Mouse (Mus musculus) spleen, adult 2 months (tissue): Measurements from ENCODE around the gene B4galt3. TPM values are rescaled to one million over a fixed set of nuclear protein-coding genes. Genes with fewer than 3 reads are reported as not detected.
"Not testable (repeated sequence)": the region's sequence is repeated elsewhere in the genome, so short reads cannot be mapped to it uniquely, and the experiment has no call there.

Source experiments
- DNase-seq, 2 experiments: peaks; one replicate each; pipeline versions ENCODE4 v3.0.0 to v3.0.0-alpha.2; 2012 to 2021; ENCODE audit warnings: low spot score in 2 of 2, low read depth in 1 of 2
- H3K27ac ChIP-seq: fragments of 200-500 bp; 2 replicates; pipeline ENCODE4 v1.5.1; 2012; ENCODE audit warnings: low read length, inconsistent platforms; ENCODE audit not compliant: insufficient read depth
- H3K27me3 ChIP-seq: fragments of 200-500 bp; 2 replicates; pipeline ENCODE4 v1.6.1; 2012; ENCODE audit warnings: mild to moderate bottlenecking, moderate library complexity, low read length, inconsistent platforms; ENCODE audit not compliant: control insufficient read depth, insufficient read depth
- H3K36me3 ChIP-seq: fragments of 200-500 bp; 2 replicates; pipeline ENCODE4 v1.6.1; 2012; ENCODE audit warnings: mild to moderate bottlenecking, low read length, inconsistent platforms; ENCODE audit not compliant: control insufficient read depth, insufficient read depth
- H3K4me1 ChIP-seq: fragments of 200-500 bp; 2 replicates; pipeline ENCODE4 v1.6.1; 2011; ENCODE audit warnings: inconsistent platforms; ENCODE audit not compliant: control insufficient read depth, insufficient read depth, insufficient read length
- H3K4me3 ChIP-seq: fragments of 200-500 bp; 2 replicates; pipeline ENCODE4 v1.5.1; 2011; ENCODE audit warnings: mild to moderate bottlenecking, inconsistent platforms; ENCODE audit not compliant: insufficient read depth, insufficient read length; ENCODE audit errors: extremely low read depth
- CTCF ChIP-seq: fragments of 200-500 bp; IDR thresholded peaks from 2 replicates; pipeline ENCODE4 v1.5.1; 2011; ENCODE audit warnings: mild to moderate bottlenecking, inconsistent platforms; ENCODE audit not compliant: insufficient read depth, insufficient read length, insufficient replicate concordance; ENCODE audit errors: extremely low read depth
- POLR2A ChIP-seq: fragments of 200-500 bp; IDR thresholded peaks from 2 replicates; pipeline ENCODE4 v1.6.1; 2011; ENCODE audit warnings: low read depth, low read length, inconsistent platforms
- WGBS: fragments of 180-500 bp; shearing (Covaris S2); methylation state at CpG from one replicate; pipeline ENCODE4 v1.1.7; 2018; 5-methylcytosine and 5-hydroxymethylcytosine counted together
- polyA plus RNA-seq: library from polyadenylated mRNA; depleted of rRNA; stranded (reverse); fragments of >200 nt; gene quantifications from 2 replicates; pipeline ENCODE4 v1.2.3, GENCODE M21; 2012

Gene B4galt3
- polyA plus RNA-seq, 1 experiment = 59.5 TPM

GRCm38 (mm10) chr1:171240911-171241310 lies 29.2 kb upstream of the B4galt3 start:
- Histone ChIP-seq H3K4me3 (no peak overlapping the region), H3K27ac (no peak overlapping the region), H3K27me3 (no peaks in the 10 kb centered on the region), H3K36me3 (peaks cover 41% of the 10 kb centered on the region), H3K4me1 (no peaks in the 10 kb centered on the region)
- TF ChIP-seq CTCF (no peak), POLR2A (no peak)
- DNase-seq = no peak
- 95% methylated on average over 10 of the region's 10 CpGs for WGBS

DNA sequence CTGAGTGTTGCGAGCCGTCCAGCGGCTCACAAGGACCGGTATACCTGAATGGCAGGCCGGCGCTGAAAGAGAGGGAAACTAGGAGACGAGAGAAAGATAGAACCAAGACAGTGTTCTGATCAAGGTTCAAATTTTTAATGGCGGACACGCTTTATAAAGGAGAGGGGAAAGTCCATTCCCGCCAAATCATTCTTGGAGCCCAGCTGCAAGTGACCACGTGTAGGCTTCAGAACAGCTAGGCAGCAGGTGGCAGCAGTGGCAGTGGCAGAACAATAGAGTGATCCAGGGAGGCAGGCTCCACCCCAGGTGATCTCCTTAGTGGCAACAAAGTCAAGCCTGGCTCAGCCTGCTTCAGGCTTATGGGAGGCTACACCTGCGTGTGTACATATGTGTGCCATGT lies 28.2 kb upstream of the B4galt3 start:
- H3K36me3 ChIP-seq = peaks cover 35% of the 10 kb centered on the region
- not testable (repeated sequence) for H3K4me3 ChIP-seq, H3K27ac ChIP-seq, H3K27me3 ChIP-seq, DNase-seq, H3K4me1 ChIP-seq
- 92% methylated on average over 12 of the region's 12 CpGs for WGBS

DNA sequence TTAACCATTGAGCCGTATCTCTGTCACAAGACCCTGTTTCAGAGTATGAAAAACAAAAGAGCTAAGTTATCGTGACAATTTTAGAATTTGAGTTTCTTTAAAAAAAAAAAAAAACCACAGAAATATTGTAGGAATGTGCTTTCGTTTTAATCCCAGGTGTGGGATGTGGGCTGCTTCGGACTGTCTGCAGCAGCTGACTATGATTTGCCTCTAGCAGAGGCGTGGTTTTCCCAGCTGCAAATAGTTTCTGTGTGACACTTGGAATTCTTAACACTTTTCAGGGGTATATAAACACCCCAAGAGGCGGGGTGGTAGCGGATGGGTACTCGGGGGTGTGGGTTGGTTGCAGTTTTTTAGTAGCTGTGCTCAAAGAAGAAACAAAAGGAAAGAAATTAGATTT lies 24.8 kb upstream of the B4galt3 start:
- no peaks in the 10 kb centered on the region for H3K27me3 ChIP-seq
- H3K4me3 ChIP-seq = no peak overlapping the region
- H3K4me1 ChIP-seq = peaks cover 4% of the 10 kb centered on the region; the same call in 1 of the 2 replicates
- H3K36me3 ChIP-seq = peaks cover 16% of the 10 kb centered on the region
- WGBS = 93% methylated on average over 8 of the region's 8 CpGs
- DNase-seq = no peak
- no peak for TF ChIP-seq CTCF
- no peak for TF ChIP-seq POLR2A
- H3K27ac ChIP-seq = no peak overlapping the region

GRCm38 (mm10) chr1:171246709-171247452 lies 23.2 kb upstream of the B4galt3 start:
- peak overlapping the region; percentile 84 for H3K4me3 ChIP-seq
- 0 out of 2 replicates have a peak, but pooled peaks cover 1% of the 10 kb centered on the region for H3K27me3 ChIP-seq
- 1% methylated on average over 41 of the region's 41 CpGs for WGBS
- peak overlapping the region; percentile 67 for H3K27ac ChIP-seq
- TF ChIP-seq POLR2A = peak; percentile 77
- TF ChIP-seq CTCF = peak; percentile 87
- peak; percentile 94 to 96 for DNase-seq
- H3K36me3 ChIP-seq = peaks cover 9% of the 10 kb centered on the region
- H3K4me1 ChIP-seq = peaks cover 4% of the 10 kb centered on the region; the same call in 1 of the 2 replicates

GRCm38 (mm10) chr1:171247453-171247841 lies 22.7 kb upstream of the B4galt3 start:
- Histone ChIP-seq H3K36me3 (peaks cover 6% of the 10 kb centered on the region), H3K4me1 (peaks cover 4% of the 10 kb centered on the region; the same call in 1 of the 2 replicates), H3K27me3 (0 out of 2 replicates have a peak, but pooled peaks cover 1% of the 10 kb centered on the region), H3K27ac (peak overlapping the region; percentile 67), H3K4me3 (peak overlapping the region; percentile 61)
- TF ChIP-seq POLR2A (no peak), CTCF (no peak)
- DNase-seq = no peak
- WGBS = 21% methylated on average over 13 of the region's 13 CpGs

DNA sequence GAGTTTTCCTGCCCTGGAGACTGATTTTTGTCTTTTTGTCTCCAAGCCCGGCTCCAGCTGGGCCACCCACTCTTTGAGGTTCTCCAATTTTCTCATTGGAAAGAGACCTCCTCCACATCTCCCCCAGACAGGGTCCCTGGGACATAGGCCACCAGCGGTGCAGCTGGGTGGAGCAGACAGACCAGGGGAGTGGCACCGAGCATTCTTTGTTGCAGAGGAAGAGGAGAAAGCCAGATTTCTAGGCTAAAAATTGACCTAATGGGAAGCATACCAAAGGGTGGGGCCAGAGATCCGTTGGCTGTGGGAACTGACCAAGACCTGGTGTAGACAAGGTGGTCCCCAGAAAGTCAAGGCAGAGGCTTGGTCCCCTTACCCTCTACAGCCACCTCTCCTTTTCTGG lies 22.2 kb upstream of the B4galt3 start:
- peaks cover 2% of the 10 kb centered on the region; the same call in 1 of the 2 replicates for H3K36me3 ChIP-seq
- TF ChIP-seq POLR2A = no peak
- no peak for TF ChIP-seq CTCF
- peaks cover 4% of the 10 kb centered on the region; the same call in 1 of the 2 replicates for H3K4me1 ChIP-seq
- WGBS = 59% methylated on average over 4 of the region's 4 CpGs
- H3K27me3 ChIP-seq = 0 out of 2 replicates have a peak, but pooled peaks cover 1% of the 10 kb centered on the region
- no peak overlapping the region for H3K4me3 ChIP-seq
- H3K27ac ChIP-seq = peak overlapping the region; percentile 18
- DNase-seq = no peak
